Mouse (Mus musculus): ENCODE measurements around the gene Setd1b. TPM values are rescaled to one million over a fixed set of nuclear protein-coding genes. Genes with fewer than 3 reads are reported as not detected.

Gene Setd1b
- total RNA-seq, 2 experiments from 2014 or later = 31.7 to 35.0 TPM

DNA sequence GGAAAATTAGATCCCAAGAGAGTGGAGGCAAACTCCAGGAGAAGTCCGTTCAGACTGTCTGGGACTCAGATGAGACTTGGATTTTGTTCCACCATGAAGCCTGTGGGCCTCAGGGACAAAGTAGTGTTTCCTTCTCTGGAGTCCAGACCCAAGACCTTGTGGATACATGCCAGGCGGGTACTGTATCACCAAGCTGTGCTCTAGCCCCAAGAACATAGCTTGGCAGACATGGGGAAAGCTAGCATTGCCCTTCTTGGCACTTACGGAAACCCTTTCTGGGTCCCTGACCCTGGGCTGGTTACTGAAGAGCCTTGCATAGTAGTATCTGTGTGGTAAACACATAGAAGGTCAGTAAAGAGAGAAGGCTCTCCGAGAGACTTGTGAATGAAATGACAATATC is 17.5 kb downstream of the Setd1b start:
- no peak for DNase-seq (ENCODE audit: low spot score in 2 of 2)

DNA sequence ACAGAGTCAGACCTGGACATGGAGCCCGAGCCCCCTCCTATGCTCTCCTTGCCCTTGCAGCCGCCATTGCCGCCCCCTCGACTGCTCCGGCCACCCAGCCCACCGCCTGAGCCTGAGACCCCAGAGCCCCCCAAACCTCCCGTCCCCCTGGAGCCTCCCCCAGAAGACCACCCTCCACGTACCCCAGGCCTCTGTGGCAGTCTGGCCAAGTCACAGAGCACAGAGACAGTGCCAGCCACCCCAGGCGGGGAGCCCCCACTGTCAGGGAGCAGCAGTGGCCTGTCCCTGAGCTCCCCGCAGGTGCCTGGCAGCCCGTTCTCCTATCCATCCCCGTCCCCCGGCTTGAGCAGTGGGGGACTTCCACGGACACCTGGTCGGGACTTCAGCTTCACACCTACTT is 17.9 kb downstream of the Setd1b start:
- DNase-seq (ENCODE audit: low spot score in 2 of 2) = no peak

DNA sequence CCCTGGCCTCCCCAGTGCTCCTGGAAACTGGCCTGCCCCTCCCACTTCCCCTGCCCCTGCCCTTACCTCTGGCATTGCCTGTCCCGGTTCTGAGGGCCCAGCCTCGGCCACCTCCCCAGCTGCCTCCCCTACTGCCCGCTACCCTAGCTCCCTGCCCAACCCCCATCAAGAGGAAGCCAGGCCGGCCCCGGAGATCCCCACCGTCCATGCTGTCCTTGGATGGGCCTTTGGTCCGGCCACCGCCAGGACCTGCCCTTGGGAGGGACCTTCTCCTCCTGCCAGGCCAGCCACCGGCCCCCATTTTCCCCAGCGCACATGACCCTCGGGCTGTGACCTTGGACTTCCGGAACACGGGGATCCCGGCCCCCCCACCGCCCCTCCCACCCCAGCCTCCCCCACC is 18.3 kb downstream of the Setd1b start:
- DNase-seq (ENCODE audit: low spot score in 2 of 2) = no peak

DNA sequence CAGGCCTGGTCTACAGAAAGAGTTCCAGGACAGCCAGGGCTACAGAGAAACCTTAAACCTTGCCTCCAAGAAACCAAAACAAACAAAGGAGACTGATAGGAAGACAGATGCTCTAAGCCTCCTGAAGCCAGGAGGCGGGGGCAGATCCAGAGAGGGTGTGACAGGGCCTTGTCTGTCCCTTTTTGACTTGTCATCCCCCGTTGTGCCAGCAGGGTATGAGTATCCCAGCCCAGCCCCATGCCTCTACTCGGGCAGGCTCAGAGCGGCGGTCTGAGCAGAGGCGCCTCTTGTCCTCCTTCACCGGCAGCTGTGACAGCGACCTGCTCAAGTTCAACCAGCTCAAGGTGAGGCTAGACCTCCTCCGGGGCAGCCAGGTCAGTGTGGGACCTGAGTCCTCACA is 20.9 kb downstream of the Setd1b start:
- DNase-seq (ENCODE audit: low spot score in 2 of 2) = no peak

DNA sequence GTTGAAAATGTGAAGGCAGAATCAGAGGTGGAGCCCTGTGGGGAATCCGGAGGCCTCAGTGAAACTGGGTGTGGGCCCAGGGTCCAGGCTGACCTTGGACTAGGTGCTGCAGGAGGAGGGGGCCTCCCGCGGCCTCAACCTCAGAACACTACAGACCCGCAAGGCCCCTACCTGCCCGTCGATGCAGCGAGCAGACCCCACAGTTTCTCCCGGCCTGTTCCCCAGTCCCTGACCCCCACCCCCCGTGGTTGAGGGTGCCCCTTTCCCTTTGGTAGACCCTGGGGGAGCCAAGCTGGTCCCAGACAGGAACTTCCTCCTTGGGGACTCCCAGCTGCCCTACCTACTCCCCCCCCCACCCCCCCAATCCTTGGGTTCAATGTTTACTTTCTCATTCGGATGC is 24.4 kb downstream of the Setd1b start:
- no peak for DNase-seq (ENCODE audit: low spot score in 2 of 2)

DNA sequence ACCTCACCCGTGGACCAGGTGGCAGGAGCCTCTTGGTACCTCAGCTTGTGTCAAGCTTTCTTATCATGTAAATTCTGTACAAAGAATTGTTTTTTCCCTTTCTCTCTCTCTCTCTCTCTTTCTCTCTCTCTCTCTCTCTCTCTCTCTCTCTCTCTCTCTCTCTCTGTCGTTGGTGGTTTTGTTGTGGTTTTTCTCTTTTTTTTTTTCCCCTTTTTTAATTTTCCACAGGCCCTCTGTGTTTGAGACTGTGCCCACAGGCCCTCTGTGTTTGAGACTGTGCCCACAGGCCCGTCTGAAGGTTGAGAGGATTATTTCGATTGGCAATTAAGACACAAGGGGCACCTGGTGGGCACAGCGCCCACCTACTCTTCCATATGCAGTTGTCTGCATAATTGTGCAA is 25.6 kb downstream of the Setd1b start:
- no peak for DNase-seq (ENCODE audit: low spot score in 2 of 2)

DNA sequence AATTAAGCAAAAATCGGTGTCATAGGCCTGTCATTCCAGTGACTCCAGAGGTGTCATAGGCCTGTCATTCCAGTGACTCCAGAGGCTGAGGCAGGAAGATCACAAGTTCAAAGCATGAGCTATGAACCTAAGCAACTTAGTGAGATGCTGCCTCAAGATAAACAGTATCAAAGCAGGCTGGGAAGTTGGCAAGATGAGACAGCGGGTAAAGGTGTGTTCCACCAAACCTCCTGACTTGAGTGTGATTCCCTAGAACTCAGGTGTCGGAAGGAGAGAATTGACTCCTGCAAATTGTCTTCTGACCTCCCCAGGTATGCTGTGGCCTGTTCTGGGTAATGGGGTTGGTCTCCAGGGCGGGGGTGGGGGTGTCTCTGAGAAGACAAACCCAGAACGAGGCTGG is 27.3 kb downstream of the Setd1b start, which contains the start of gene Psmd9:
Gene Psmd9 (plus strand): TSS at position 130 of the 400 bp plus-strand sequence.
- DNase-seq (ENCODE audit: low spot score in 2 of 2) = no peak

DNA sequence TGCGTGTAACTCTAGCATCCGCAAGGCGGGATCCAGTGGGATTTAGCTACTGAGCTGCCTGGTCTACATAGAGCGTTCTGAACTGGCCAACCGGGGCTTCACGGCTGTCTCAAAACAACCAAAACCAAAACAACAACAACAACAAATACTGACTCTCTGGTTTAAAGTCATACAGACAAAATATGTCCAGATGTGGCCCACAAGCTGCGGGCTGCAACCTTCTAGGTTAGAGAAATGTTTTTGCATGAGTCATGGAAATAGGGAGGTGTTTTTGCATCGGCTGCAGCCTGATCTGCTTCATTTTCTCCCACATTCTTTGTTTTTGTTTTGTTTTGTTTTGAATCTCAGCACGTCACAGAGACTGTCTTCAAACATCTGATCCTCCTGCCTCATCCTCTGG is 28.4 kb downstream of the Setd1b start:
- DNase-seq (ENCODE audit: low spot score in 2 of 2) = no peak

DNA sequence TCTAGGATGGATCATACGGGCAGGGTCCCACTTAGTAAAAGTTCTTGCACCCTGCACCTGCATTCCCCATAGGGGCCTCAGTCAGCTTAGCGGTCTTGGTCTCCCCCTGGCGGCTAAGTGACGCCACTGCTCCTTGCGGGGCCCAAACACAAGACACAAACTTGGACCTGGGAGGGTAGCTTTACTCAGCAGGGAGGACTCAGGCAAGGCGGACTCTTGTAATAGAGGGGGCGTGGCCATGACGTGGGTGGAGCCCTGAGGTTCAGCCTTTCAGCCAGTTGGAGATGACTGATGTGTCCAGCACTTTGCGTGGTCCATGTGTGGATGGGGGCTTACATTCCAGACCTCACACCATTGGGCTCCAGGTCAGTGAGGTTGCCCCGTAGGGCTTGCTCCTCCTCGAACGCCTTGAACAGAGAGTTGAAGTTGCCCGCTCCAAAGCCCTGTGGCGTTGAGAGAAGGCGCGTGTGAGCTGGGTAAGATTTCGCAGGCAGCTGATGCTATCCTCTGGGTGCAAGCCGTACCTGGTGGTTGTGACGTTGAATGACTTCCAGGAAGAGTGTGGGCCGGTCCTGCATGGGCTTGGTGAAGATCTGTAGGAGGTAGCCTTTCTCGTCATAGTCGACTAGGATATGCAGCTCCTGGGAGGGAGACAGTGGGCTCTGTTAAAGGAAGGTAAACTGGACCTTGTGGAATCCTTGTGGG is 29.8 kb downstream of the Setd1b start:
- peak; percentile 87 to 88 for DNase-seq (ENCODE audit: low spot score in 2 of 2)

DNA sequence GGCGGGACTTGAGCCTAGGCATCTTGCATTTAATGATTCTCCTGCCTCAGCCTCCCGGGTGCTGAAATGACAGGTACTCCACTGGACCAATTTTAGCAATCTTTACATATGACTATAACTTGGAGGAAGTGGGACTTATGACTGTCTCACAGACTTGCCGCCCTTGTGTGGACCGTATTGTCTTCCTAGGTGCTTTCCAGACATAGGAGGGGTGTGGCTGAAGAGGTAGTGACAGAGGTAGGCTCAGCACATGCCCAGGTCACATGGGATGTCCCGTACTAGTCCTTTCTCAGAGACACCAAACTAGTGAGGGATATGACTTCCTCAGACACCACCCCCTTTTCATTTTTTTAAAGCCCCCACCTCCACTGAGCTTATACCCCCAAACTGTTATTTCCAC is 36.8 kb downstream of the Setd1b start:
- no peak for DNase-seq (ENCODE audit: low spot score in 2 of 2)

DNA sequence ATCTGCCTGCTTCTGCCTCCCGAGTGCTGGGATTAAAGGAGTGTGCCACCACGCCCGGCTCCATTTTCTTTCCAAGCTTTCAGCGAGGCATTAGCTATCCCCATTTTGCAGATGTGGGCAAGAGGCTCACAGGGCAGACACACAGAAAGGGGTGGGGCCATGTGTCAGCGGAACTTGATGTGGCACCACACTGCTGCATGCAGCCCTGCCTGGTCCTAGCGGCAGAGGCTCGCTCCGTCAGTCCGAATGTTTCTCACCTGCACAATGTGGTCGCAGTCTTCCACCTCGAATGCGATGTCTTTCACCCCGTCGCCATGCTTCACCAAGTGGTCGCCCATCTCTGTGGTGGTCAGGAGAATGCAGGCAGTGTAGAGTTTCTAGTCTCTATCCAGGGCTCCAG is 38.4 kb downstream of the Setd1b start:
- no peak for DNase-seq (ENCODE audit: low spot score in 2 of 2)

DNA sequence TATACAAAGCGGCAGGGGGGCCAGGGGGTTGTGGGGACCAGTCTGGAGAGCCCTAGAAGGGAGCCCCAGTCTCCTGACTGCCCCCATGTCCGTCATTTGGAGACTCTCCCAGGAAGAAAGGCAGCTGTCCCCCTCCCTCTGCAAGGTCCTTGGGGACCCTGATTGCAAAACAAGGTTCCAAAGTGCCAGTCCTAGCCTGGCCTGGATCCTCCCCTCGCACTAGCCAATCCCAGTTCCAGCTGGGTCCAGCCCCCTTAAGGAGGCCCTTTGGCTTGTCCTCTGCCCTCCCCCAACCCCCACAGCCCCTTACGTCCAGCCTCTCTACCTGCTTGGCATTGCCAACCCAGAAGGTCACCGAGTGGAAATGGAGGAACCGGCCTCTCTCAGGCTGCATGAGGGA is 39.5 kb downstream of the Setd1b start:
- no peak for DNase-seq (ENCODE audit: low spot score in 2 of 2)

DNA sequence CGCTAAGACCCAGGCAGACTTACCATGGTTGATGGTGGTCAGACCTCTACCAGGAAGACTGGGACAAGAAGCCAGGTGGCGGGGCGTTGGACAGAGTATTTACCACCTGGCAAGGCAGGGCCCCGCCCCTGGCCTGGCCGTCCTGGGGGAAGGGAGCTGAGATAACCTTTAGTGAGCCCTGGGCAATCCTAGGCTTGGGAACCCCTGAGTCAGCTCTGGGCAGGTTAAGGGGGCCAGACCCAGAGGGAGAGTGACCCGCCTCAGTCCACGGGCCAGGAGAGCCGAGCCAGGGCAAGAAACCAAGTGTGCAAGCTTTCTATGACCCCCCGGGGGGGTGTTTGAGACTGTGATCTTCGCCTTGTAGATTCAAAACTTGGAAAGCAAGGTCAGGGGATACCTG is 40.7 kb downstream of the Setd1b start, which contains the start of gene Hpd:
Gene Hpd (minus strand): TSS at position 77 of the 400 bp plus-strand sequence.
- DNase-seq (ENCODE audit: low spot score in 2 of 2) = no peak

DNA sequence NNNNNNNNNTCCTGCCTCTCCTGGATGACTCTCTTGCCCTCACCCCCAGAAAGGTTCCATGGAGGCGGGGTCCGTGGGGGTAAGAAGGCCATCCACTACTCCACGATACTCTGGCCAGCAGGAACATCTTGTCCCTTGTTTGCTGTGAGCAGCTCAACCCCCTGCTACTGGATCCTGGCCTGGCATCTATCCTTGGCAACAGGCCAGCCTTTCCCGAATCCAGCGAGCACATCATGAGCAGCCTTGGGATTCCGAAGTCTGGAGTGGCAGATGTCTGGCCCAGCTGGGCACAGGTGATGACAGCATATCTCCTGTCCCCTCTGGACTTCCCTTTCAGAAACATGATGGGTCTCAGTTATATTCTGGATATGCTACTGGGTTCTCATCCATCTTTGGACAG is 44.0 kb downstream of the Setd1b start:
- peak in 1 of 2 experiments; percentile 22 for DNase-seq (ENCODE audit: low spot score in 2 of 2)

DNA sequence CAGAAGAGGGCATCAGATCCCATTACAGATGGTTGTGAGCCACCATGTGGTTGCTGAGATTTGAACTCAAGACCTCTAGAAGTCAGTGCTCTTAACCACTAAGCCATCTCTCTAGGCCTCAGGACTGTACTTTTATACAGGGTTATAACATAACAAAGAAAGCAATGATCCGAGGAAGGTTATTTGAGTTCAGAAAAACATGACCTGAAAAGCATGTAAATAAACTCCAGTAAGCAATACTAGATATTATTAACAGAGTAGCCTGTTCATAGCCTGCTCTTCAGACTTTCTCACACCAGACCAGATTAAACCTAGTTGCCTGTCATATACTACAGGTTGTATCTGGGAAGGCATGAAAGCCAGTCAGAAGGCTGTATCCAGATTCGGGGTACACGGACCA is 45.3 kb downstream of the Setd1b start:
- no peak for DNase-seq (ENCODE audit: low spot score in 2 of 2)

DNA sequence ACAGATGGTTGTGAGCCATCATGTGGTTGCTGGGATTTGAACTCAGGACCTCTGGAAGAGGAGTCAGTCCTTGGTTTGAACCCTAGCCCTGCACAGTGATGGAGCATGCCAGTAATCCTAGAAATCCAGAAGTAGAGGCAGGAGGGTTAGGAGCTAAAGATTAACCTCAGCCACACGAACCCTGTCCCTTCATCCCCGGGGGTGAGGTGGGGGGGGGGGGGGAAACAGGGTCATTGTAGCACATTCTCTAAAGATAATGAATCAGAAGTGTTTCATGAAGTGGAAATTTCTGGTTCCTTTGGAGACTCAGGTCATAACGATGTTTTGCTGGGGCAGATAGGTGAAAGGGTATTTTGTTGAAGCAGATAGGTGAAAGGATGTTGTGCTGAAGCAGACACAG is 48.9 kb downstream of the Setd1b start:
- DNase-seq (ENCODE audit: low spot score in 2 of 2) = no peak

DNA sequence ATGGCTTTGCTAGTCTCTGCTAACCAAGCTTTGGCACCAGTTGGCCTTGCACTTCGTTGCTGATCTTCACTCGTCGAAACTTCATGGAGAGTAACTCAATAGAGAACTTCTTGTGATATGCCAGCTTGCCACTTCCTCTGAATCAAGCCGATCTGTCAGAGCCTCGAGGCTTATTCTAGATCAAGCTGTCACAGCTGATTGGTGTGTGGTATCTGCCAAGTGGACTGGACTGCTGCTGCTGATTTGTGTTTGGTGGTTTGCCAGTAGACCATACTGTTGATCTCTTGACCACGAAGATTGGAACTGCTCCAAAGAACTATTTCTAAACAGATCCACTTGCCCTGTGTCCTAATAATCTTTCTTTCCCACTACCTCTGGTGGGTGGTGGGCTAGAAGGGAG is 49.4 kb downstream of the Setd1b start:
- DNase-seq (ENCODE audit: low spot score in 2 of 2) = no peak

DNA sequence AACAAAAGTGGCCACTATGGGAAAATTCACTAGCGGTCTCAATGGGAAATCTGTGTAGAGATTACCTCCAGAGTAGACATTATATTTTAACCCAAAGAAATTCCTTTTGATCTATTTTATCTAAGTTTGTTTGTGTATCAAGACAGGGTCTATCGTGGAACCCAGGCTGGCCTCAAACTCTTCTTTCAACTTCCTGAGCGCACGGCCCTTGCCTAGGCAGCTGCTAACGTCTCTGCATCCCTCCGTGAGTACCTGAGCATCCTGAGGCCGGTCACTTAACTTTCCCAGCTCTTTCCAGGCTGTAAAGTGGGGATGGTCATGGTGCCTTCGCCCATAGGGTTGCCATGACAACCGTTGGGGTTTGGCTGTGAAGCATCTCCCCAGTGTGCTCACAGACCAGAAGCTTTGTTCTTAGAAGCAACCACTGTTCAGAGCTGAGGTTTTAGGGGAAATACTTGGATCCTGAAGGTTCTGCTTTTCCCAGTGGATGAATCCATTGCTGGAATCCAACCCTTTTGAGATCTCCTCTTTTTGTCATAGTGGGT is 50.7 kb downstream of the Setd1b start:
- DNase-seq (ENCODE audit: low spot score in 2 of 2) = no peak

DNA sequence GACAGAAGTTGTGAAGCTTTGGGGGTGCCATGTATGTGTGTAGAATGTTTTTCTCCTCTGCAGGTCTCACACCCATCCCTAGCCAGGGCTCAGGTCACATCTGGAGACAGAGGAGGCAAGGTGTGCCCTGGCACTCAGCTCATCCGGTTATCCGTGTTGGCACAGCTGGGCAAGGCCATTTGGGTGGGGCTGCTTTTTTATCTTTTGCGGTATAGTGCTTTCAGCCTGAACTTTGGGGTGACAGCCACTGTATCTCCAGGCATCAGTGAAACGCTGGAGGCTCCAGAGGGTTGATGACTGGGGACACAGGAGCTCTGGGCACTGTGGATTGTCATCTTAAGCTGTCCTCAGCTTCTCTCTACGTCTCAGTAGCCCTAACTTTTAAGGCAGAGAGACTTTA is 51.4 kb downstream of the Setd1b start:
- no peak for DNase-seq (ENCODE audit: low spot score in 2 of 2)

DNA sequence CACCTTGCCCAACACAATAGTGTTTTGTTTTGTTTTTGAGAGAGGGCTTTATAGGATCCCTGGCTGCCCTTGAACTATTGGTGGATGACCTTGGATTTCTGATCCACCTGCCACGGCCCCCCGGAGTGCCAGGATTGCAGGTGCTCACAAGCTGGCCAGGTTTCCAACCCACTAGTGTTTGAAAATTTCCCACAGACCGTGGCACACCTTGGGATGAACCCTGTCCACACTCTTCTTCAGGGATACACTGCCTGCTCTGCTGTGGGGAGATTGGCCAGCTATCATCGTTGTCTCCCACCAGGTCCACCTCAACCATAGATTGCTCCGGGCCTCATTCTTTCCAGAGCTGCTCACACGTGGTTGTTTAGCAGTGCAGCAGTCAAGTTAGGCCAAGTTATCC is 52.9 kb downstream of the Setd1b start:
- DNase-seq (ENCODE audit: low spot score in 2 of 2) = no peak

DNA sequence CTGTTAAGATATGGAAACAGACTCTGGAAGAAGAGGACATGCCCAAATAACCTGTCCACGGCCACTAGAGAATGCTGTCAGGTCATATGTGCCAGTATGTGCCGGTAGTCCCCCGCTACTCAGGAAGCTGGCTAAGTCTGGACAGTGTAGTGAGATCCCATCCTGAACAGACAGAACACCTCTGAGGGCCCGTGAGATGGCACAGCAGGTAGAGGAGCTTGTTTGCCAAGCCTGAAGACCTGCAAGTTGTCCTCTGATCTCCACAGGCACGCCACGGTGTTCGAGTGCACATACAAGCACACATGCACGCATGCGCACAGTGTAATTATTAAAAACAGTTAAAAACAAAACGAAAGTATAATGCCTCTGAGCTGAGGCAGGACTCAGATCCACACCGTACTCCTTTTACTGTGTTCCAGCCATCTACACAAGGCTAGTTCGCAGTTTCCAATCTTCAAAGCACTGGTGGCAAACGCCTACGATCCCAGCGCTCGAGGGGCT is 53.6 kb downstream of the Setd1b start:
- no peak for DNase-seq (ENCODE audit: low spot score in 2 of 2)

DNA sequence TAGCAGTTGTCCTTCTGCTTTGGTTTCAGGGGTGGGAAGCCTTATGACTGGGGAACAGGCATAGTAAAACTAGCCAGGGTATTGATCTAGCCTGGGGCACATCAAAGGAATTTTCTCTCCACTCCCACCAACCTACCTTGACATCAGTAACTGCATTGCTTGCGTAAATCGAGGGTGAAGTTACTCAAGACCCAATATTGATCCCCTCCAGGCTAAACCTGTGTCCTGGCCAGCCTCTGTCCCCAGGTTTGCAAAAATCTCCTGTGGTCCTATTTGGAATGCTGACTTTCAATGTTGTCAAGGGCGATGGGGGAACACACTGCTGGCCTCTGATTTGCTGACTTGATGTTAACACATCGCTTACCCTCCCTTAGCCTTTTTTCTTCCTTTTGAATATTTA is 54.8 kb downstream of the Setd1b start:
- no peak for DNase-seq (ENCODE audit: low spot score in 2 of 2)

DNA sequence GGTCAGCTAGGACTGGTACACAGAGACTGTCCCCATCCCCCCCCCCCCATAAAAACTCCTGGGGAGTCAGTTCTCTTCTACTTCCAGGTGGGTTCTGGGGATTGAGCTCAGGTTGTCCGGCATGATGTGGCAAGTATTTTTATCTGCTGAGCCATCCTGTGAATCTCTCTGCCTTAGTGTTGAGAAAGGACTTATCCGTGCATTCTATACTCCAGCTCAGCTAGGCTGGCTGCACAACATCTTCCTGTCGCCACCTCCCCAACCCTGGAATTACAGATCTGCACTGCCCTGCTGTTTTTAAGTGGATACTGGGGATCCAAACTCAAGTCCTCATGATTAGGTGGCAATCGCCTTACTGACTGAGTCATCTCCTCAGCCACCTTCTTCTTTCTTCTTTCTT is 56.5 kb downstream of the Setd1b start:
- DNase-seq (ENCODE audit: low spot score in 2 of 2) = no peak
